Mouse (Mus musculus): ENCODE results near the gene Brms1. TPM values are rescaled to one million over a fixed set of nuclear protein-coding genes. Genes with fewer than 3 reads are reported as not detected.
A peak's percentile ranks its signal among the peaks of the same experiment; 100 is the strongest.

The Brms1 gene
- total RNA-seq, 2 experiments from 2014 or later: 13.9 to 15.6 TPM

DNA sequence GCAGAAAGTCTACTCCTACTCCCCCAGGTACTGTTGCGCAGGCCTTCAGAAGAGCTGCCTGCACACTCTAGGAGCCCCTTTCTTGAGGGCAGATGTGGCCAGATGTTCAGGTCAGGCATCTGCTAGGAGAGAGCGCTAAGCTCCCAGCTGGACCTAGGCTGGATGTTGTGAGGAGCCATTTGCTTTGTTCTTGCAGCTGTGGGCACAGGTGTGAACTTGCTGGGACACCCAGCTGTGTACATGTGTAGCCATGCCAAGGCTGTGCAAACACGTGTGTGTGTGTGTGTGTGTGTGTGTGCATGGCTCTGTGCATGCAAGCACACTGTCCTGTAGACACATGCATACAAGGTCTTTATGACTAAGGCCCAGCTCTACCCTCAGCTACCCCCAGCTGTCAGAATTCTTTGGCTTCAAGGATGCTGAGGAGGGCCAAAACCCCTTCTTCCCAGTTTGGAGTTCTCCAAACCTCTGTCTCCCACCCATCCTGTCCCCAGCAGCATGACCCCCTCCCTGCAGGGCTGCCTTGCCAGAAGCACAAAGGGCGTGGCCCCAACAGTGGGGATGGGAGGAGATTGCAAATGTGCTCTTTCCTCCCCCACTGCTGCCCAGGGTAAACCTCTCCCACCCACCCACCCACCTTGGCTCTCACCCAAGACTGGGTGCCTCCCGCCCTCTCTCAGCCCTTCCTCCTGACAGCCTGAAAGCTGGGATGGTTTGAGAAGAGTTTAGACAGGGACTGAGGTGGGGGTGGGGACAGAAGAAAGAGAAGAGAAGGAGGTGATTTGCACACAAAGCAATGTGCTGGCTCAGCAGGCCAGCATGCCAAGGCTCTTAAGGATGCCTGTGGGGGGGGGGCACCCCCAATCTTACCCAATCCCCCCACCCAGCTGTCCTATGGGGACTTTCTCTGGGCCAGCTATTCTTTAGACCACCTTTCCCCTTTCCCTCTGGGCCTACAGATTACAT lies 19.5 kb downstream of the Brms1 start:
- intact Hi-C loops (cut with DNase I): no loop called here
- peak; percentile 48 to 65 for DNase-seq

DNA sequence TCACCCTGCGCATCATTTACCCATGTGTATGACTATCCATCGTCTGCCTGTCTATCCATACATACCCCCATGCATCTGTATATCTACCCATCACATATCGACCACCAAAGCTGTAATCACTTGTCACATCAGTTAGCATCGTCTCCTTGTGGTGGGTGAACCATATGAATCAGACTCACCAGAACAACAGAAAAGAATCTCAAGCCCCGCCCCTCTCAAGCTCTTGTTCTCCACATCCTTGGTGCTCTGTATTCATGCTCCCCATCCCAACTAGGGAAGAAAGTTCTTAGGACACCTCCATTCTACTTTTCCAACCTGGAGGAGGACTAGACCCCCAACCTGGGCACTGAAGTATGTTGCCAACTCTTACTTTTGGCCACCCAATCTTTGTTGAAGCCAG lies 20.9 kb downstream of the Brms1 start:
- no peak for DNase-seq
- intact Hi-C loops (cut with DNase I): no loop called here

DNA sequence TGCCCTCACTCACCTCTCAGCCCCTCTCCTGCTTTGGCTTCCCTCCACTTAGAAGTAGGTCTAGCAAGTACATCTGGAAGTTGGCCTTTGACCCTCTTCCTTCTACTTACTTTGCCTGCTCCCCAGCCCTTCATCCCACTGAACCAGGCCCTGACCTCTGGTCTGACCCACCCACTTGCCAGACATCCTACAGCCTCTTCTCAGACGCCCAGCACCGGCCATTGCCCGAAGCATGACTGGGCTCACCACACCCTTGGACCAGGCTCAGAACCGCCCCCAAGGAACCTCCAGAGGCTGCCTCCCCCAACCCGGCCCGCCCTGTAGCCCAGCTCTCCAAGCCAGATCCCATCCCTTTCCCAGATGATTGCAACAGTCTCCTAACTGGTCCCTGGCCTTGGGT lies 21.3 kb downstream of the Brms1 start:
- peak; percentile 47 to 62 for DNase-seq
- intact Hi-C loops (cut with DNase I): no loop called here

DNA sequence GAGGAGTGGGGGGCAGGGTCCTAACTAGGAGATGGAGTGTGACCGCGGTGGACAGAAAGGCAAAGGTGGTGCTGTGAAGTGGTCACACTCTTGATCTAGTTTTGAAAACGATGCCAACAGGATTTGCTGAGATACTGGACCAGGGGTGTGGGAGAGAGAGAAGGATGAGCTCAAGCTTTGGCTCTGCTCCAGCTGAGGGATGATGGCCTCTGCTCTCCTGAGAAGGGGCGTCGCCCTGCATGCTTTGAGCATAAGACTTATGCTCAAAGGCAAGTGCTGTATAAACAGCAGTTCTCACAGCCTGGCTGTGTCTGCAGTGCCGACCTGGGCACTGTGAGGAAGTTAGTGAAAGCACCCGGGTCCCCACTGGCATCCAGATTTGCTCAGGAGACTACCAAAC lies 23.9 kb downstream of the Brms1 start:
- DNase-seq: no peak
- intact Hi-C loops (cut with DNase I): no loop called here

GRCm38 (mm10) chr19:5067040-5067799 lies 26.1 kb downstream of the Brms1 start:
- intact Hi-C loops (cut with DNase I): no loop called here
- DNase-seq: peak in 1 of 2 experiments; percentile 42

GRCm38 (mm10) chr19:5067867-5068569 lies 26.9 kb downstream of the Brms1 start, which contains the start of gene Cd248:
Gene Cd248, plus strand, starts transcription at chr19:5068078.
- DNase-seq: peak; percentile 75 to 81

GRCm38 (mm10) chr19:5068570-5069234 lies 27.5 kb downstream of the Brms1 start:
- DNase-seq: peak in 1 of 2 experiments; percentile 17
- intact Hi-C loops (cut with DNase I): no loop called here

More at GRCm38 (mm10) chr19:5067867-5068569, 26.9 kb downstream of the Brms1 start, which contains the start of gene Cd248:
- intact Hi-C loops (cut with DNase I): no loop called here

- no peak for DNase-seq
- intact Hi-C loops (cut with DNase I): no loop called here
Observed at GRCm38 (mm10) chr19:5069486-5069885, 28.3 kb downstream of the Brms1 start.

- no peak for DNase-seq
- intact Hi-C loops (cut with DNase I): no loop called here
Observed at GRCm38 (mm10) chr19:5069978-5070377, 28.8 kb downstream of the Brms1 start.

- intact Hi-C loops (cut with DNase I): no loop called here
- DNase-seq: no peak
Observed at GRCm38 (mm10) chr19:5071077-5071476, 29.9 kb downstream of the Brms1 start.

DNA sequence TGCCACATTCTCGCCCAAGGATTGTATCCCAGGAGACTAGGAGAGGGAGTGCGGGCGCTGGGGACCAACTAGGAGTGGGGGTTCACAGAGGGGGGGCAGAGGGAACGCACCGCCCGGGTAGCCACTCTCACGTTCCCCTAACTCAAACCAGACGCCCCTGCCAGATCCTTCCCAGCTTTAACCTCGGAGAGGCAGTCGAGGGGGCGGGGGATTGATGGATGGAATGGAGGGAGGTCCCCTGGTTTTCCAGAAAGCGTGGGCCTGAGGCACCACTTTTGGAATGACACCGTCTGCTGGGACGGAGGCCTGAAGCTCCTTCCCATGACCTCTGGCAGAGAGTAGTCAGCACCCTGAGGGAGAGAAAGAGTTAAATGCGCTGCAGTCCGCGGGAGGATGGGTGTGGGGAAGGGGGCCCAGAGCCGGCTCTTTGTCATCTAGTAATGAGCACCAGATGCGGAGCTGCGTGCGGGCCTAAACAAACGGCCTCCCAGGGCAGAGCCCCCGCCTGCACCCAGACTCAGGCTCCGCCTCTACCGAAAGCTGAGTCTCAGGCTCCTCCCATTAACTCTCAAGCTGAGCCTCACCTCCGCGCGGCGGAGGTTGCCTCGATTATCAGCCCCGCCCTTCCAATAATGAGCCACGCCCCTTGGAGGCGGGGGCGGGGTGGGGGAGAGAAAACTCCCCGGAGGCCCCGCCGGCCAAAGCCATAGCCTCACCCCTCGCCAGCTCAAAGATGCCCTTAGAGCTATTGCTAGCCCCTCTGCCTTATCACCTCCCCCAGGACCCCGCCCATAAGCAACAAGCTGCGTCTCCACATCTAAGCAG lies 30.6 kb downstream of the Brms1 start:
- peak; percentile 73 to 81 for DNase-seq
- intact Hi-C loops (cut with DNase I): no loop called here

- intact Hi-C loops (cut with DNase I): loop anchor here (1.0 kb wide), 2 partner anchors 16 to 57 kb away; no protein-coding TSS in a partner anchor
- no peak for DNase-seq
Observed at GRCm38 (mm10) chr19:5072389-5073019, 31.4 kb downstream of the Brms1 start.

DNA sequence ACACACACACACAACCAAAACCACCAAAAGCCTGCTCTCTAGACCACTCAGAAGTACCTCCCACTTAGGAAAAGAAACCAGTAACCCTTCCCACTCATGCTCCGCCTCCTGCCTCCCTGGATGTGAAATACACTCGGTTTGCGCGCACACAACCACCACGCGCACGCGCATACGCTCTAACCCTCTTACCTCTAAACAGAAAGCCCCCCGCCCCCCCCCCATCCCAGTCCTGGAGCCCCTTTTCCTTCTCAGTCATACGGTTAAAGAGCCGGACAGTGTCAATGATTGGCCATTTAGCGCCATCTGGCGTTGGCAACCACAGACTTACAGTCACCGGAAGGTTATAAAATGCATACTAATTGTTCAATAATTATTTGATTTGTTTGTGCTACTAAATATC lies 31.9 kb downstream of the Brms1 start:
- intact Hi-C loops (cut with DNase I): loop anchor here (1.0 kb wide), 2 partner anchors 17 to 58 kb away; no protein-coding TSS in a partner anchor
- peak; percentile 66 to 81 for DNase-seq

DNA sequence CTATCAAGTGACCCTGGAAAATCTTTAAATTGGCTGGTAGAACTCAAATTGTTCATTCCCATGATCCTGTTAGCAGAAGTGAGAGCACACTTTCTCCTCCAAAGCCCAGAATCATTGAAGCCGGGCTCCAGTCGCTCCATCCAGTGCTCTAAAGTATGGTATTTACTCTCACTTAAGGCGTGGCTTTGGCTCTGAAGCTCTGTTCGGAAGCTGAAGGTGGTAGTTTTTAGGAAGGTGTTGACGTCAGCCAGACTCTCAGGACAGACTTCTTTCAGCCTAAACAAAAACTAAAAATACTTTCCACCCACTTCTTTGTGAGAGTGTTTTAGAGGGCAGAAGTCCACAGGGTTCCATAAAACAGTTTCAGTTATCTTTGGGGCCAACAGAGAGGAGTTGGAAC lies 32.4 kb downstream of the Brms1 start:
- intact Hi-C loops (cut with DNase I): loop anchor here (1.0 kb wide), 2 partner anchors 17 to 58 kb away; no protein-coding TSS in a partner anchor
- DNase-seq: no peak

DNA sequence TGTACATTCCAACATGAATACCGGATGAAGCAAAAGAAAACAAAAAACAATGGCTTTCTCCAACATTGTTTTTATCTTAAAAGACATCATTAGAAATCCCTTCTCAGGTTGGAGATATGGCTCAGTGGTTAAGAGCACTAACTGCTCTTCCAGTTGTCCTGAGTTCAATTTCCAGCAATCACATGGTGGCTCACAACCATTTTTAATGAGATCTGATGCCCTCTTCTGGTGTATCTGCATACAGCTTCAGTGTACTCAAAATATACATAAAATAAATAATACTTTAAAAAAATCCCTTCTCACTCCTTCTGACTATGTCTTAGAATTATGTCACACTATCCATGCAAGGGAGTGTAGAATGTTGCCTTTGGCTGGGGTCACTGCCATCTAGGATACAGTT lies 38.1 kb downstream of the Brms1 start:
- DNase-seq: no peak
- intact Hi-C loops (cut with DNase I): no loop called here

DNA sequence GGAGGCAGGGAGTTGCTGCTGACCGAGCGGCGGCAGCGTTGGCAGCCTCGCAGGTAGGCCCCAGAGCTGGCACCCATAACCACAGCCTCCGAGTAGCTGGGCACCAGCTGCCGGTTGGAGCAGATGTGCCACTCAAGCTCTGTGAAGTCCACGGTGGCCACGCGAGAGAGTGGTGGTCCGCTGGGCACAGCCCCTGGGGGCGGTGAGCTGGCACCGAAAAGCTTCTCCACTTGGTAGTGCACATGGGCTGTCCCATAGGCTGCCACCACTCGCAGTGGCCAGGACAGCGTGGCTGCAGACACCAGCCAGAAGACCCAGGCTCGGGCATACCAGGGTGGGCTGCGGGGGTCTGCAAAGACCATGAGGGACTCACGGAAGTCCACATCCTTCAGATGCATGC lies 40.9 kb downstream of the Brms1 start:
- DNase-seq: no peak
- intact Hi-C loops (cut with DNase I): no loop called here

GRCm38 (mm10) chr19:5082596-5082995 lies 41.4 kb downstream of the Brms1 start:
- intact Hi-C loops (cut with DNase I): no loop called here
- DNase-seq: no peak

- no peak for DNase-seq
- intact Hi-C loops (cut with DNase I): no loop called here
Observed at GRCm38 (mm10) chr19:5083961-5084833, 43.0 kb downstream of the Brms1 start.

All from heart, postnatal 36 days (tissue).